Mouse (Mus musculus): ENCODE data around the gene Sgo2a.
"Not testable (repeated sequence)": the region's sequence is repeated elsewhere in the genome, so short reads cannot be mapped to it uniquely, and the experiment has no call there.

GRCm38 (mm10) chr1:58006388-58006787, 10.6 kb downstream of the Sgo2a start:
- TF ChIP-seq CTCF, POLR2A (IDR thresholded peaks at IDR 0.05; ENCODE audit: insufficient read depth, low read depth, low read length): not testable (repeated sequence)

Data from olfactory bulb, adult 2 months (tissue).